Comparison of ENCODE assay signal across 9 mouse cellular contexts in the genomic region with DNA sequence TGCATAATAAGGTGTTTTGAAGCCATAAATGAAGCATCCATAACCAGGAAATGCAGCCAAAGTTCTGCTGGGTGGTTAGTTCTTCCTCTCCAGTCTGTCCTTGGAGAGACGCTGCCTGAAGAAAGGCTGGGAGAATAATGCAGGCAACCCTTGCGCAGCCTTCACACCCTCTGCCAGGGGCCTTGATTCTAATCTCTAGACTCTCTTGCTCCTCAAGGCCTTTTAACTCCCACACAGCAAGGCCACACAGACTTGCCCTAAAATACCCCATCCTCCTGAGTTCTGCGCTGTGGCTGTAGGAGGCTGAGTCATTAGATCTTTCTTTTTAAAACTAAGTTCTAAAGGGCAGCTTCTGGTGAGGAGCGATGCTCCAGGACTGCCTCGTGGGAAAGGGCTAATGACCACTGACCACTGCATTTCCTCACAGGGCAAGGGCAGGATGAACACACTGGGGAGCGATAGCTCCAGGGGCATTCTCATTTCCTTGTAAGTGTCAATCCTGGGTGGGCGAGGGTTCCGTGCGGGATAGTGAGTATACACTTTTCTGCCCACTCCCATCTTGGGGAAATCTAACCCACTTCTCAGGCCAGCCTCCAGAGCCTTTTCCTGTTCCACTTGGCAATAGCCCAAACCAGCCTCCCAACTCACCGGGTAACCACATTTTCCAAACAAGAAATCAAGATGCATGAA. TPM values are rescaled to one million over a fixed set of nuclear protein-coding genes. Genes with fewer than 3 reads are reported as not detected.
DNase-seq lines count a peak whose midpoint lies in the region; ATAC-seq and TF ChIP-seq lines count a peak whose summit lies in the region.
"Had no signal": no experiment of that assay in that cellular context is flagged by ENCODE, and none has a peak within 500 bp of the region (broad histone marks: within the 10 kb centered on the region; RNA-seq: fewer than 3 reads in every experiment).

No protein-coding gene starts in this region.

- H3K4me1 ChIP-seq in heart, embryonic 13.5 days: peaks cover 48% of the 10 kb centered on the region
- H3K4me1 ChIP-seq in limb, embryonic 13.5 days: peaks cover 52% of the 10 kb centered on the region
- H3K4me1 ChIP-seq in stomach, postnatal 0 days (replicated peaks; ENCODE audit: control insufficient read depth, insufficient read depth): peaks cover 9% of the 10 kb centered on the region

- TF ChIP-seq EP300 in stomach, postnatal 0 days (optimal IDR thresholded peaks at IDR 0.05): no peak

- 51% methylated on average over 10 of the region's 10 CpGs for WGBS in heart, embryonic 13.5 days
- 56% methylated on average over 10 of the region's 10 CpGs for WGBS in limb, embryonic 13.5 days
- WGBS in stomach, postnatal 0 days: 67% methylated on average over 10 of the region's 10 CpGs

- no peak overlapping the region for H3K4me3 ChIP-seq in heart, embryonic 13.5 days
- H3K4me3 ChIP-seq in limb, embryonic 13.5 days: no peak overlapping the region; the same call in 1 of the 2 replicates
- no peak overlapping the region for H3K4me3 ChIP-seq in stomach, postnatal 0 days (ENCODE audit: low read depth, low read length)

- no peaks in the 10 kb centered on the region for H3K9me3 ChIP-seq in heart, embryonic 13.5 days
- H3K9me3 ChIP-seq in limb, embryonic 13.5 days: no peaks in the 10 kb centered on the region
- no peaks in the 10 kb centered on the region for H3K9me3 ChIP-seq in stomach, postnatal 0 days (ENCODE audit: control insufficient read depth, low read length)

- ATAC-seq in heart, embryonic 13.5 days (ENCODE audit: extremely low read depth, insufficient number of reproducible peaks, low FRiP score, low TSS enrichment): no peak
- ATAC-seq in limb, embryonic 13.5 days (ENCODE audit: low FRiP score, low read depth): no peak
- ATAC-seq in stomach, postnatal 0 days (ENCODE audit: low FRiP score, low TSS enrichment): no peak
- no peak for ATAC-seq in monocyte, adult 5-6 weeks (replicated peaks; ENCODE audit: insufficient number of reproducible peaks, low FRiP score, low TSS enrichment, poor library complexity, severe bottlenecking)
- ATAC-seq: Patski had no signal

- peak; percentile 24 for DNase-seq in gastrocnemius, adult 18-20 months (ENCODE audit: low spot score)
- no peak for DNase-seq in gastrocnemius, postnatal 25 days
- peak; percentile 86 to 93 for DNase-seq in adrenal gland, adult (ENCODE audit: inconsistent age in 2 of 2, low spot score in 1 of 2)
- no peak for DNase-seq in stomach, postnatal 0 days (ENCODE audit: low spot score)
- DNase-seq in urinary bladder, postnatal 4 days (ENCODE audit: low spot score in 2 of 2): no peak

- no peaks in the 10 kb centered on the region for H3K27me3 ChIP-seq in heart, embryonic 13.5 days (replicated peaks)
- H3K27me3 ChIP-seq in limb, embryonic 13.5 days: no peaks in the 10 kb centered on the region
- no peaks in the 10 kb centered on the region for H3K27me3 ChIP-seq in stomach, postnatal 0 days (ENCODE audit: control insufficient read depth, insufficient read depth, low read length)
- H3K27me3 ChIP-seq: Patski had no signal

- H3K9ac ChIP-seq in heart, embryonic 13.5 days: 0 out of 2 replicates have a peak overlapping the region, but pooled peaks have one; percentile 88
- H3K9ac ChIP-seq in limb, embryonic 13.5 days: no peak overlapping the region
- no peak overlapping the region for H3K9ac ChIP-seq in stomach, postnatal 0 days (ENCODE audit: low read length)

- H3K27ac ChIP-seq in heart, embryonic 13.5 days (replicated peaks): peak overlapping the region; percentile 96
- peak overlapping the region; percentile 69 for H3K27ac ChIP-seq in limb, embryonic 13.5 days
- peak overlapping the region; percentile 99 for H3K27ac ChIP-seq in stomach, postnatal 0 days (replicated peaks)

- H3K36me3 ChIP-seq in heart, embryonic 13.5 days: no peaks in the 10 kb centered on the region
- no peaks in the 10 kb centered on the region for H3K36me3 ChIP-seq in limb, embryonic 13.5 days
- no peaks in the 10 kb centered on the region for H3K36me3 ChIP-seq in stomach, postnatal 0 days (ENCODE audit: control insufficient read depth, insufficient read depth, low read length)

- no peak for TF ChIP-seq CTCF in stomach, postnatal 0 days (IDR thresholded peaks at IDR 0.05; ENCODE audit: low read depth)

- peak overlapping the region; percentile 80 for H3K4me2 ChIP-seq in heart, embryonic 13.5 days
- peak overlapping the region; percentile 25 for H3K4me2 ChIP-seq in limb, embryonic 13.5 days (replicated peaks)
- no peak overlapping the region; the same call in 1 of the 2 replicates for H3K4me2 ChIP-seq in stomach, postnatal 0 days (replicated peaks; ENCODE audit: low read depth)

RNA-seq across cellular contexts. Expression of a gene that starts 7.6 kb away (rescaled TPM):
- total RNA-seq in gastrocnemius, adult 18-20 months (2021): 100 to 1,000 TPM; 600 to 670 TPM
- total RNA-seq in gastrocnemius, postnatal 25 days (2021): 100 to 1,000 TPM; 556 to 584 TPM
- 326 and 374 TPM in 2 replicates for polyA plus RNA-seq in heart, embryonic 13.5 days (2015; fragmentation: Nextera tagmentation; extraction: Ambion mirVana)
- polyA plus RNA-seq in limb, embryonic 13.5 days (2015; fragmentation: Nextera tagmentation; extraction: Ambion mirVana): 370 and 392 TPM in 2 replicates
- 270 and 275 TPM in 2 replicates for polyA plus RNA-seq in stomach, postnatal 0 days (2015; fragmentation: Nextera tagmentation; extraction: Ambion mirVana)
- total RNA-seq in monocyte, adult 5-6 weeks (2017): 478 to 539 TPM (median 505 TPM) in 3 replicates

Comparison
In these comparisons a context has a peak if more than half of its experiments do, and no peak if none do; other contexts are left out.
1. DNase-seq: peak in gastrocnemius, adult 18-20 months (single experiment) and adrenal gland, adult (2 of 2); none in gastrocnemius, postnatal 25 days (single experiment), stomach, postnatal 0 days (single experiment) and urinary bladder, postnatal 4 days (0 of 2).
2. Peak in every context shown above with its lines, with median percentiles within 50 percentile points of each other: H3K27ac ChIP-seq.